Mouse (Mus musculus): ENCODE results near the gene Slc23a3. TPM values are rescaled to one million over a fixed set of nuclear protein-coding genes. Genes with fewer than 3 reads are reported as not detected.

Gene Slc23a3
- polyA plus RNA-seq, 1 experiment, result 0.13 TPM

DNA sequence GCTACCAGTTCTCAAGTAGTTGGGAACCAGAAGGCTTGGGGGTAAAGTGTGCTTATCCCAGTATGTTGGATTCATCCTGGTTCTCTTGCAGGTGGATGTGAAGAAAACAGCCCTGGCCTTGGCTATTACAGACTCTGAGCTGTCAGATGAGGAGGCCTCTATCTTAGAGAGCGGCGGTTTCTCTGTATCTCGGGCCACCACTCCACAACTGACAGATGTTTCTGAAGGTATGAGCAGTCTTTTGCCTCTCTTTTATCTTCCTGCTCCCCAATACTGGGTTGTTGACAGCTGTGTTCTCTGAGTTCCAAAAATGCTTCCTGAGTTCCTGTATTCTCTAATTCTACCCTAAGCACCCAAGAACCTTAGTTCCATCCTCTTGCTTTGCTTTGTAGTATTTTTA is 11.9 kb upstream of the Slc23a3 start:
- no peak for TF ChIP-seq GATA1 (IDR thresholded peaks at IDR 0.05; ENCODE audit: low read length)

DNA sequence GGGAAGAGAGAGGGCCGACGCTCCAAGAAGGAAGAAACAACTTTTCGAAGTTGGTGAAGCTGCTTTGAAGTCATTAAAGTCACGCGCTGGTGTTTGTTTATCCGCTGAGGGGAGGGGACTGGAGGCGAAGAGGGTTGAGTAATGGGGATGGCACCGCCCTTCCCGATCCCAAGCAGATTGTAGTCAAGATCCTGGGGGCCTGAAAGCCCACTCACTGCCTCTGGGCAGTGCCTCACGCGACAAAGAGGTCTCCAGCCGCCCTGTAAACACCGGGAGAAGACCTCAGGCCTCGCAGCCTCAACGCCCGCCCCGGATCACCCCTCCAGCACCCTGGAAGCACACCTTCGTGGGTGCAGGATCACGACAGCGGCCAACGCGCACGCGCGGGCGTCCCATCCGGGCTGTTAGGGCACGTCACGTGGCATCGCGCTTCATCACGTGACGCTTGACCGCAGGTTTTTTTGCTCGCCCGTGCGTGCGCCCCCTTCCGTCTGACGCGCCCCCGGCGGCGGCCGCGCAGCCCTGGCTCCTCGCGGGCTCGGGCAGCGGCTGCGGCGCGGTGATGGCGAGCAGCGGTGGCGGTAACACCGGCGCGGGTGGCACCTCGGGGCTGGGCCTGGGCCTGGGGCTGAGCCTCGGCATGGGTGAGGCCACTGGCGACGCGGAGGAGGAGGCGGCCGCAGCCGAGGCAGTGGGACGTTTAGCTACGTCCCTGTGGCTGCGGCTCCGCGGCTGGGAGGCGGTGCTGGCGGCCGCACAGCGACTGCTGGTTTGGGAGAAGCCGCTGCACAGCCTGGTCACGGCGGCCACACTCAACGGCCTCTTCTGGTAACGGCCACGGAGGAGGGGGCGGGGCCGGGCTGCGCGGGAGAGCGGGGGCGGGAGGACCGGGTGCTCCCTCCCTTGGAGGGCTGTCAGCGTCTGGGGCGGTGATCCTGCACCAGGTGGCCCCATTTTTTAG is 8.9 kb upstream of the Slc23a3 start, which contains the start of the genes Cnppd1 and Retreg2:
Gene Cnppd1, minus strand, starts transcription at position 411 of the 961 bp plus-strand sequence.
Gene Retreg2, plus strand, starts transcription at position 478 of the 961 bp plus-strand sequence.
- no peak for TF ChIP-seq GATA1 (IDR thresholded peaks at IDR 0.05; ENCODE audit: low read length)

DNA sequence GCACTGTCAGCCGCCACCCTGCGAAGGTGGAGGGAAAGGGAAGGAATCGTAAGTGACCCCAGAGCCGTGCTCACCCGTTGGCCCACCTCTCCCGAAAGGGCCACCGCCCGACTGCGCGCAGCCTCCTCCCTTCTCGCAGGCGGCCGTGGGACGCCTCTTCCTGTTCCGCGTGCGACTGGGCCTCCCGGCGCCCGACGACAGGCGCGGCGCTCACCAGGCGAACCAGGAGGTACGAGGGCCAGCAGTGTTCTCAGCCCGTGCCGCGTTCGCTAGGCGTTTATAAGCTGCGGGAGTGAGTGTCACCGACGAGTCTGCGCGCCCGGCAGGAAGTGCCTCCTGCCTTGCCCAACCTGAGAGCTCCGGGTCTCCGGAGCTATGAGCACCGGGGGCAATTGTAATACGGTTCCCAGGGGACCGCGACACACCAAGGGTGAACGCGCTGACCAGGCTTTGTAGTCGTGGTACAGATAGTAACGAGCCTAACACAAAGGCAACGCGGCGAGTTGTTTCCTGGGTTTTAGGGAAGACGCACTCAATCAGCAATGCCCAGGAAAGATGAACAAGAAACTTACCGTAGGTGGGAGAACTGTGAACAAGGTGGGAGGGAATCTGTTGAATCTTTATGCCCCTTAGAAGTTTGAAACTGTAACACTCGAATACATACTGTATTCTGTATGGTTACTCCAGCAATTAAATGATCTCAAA is 7.9 kb upstream of the Slc23a3 start:
- no peak for TF ChIP-seq GATA1 (IDR thresholded peaks at IDR 0.05; ENCODE audit: low read length)

DNA sequence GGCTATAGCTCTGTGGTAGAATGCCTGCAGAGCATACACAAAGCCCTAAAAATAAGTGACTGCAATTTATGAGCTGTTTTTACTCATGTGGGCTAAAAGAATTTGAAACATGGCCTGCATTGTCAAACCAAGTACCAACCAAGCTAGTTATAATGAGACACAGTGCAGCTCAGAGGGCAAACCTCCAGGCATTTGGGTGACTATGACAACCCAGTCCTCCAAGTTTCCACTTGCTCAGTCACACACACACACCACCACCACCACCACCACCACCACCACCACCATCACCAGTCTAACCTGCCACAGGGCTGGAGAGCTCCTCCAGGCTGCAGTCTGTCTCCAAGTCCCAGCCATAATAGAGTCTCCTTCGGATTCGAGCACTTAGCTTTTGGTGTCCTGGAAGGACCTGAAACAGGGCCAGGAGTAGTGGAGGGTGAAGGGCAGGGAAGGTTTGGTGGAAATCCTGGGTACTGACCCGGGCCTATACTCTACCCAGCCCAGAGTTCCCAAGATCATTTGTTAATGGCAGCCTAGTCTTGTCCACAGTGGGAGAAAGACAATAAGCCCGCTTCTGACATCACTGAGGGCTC is 7.0 kb upstream of the Slc23a3 start:
- no peak for TF ChIP-seq GATA1 (IDR thresholded peaks at IDR 0.05; ENCODE audit: low read length)

DNA sequence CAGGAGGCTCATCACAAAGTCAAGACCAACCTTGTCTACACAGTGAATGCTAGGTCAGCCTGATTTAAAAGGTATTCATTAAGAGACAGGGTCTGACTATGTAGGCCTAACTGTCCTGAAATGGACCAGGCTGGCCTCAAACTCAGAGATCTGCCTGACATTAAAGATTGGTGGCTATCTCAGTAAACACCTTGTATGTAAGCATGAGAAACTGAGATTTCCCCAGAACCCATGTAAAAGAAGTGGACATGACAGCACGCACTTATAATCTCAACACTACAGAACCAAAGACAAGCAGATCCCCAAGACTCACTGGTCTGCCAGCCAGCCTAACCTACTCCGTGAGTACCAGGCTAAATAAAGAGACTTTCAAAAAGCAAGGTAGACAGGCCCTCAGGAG is 4.8 kb upstream of the Slc23a3 start:
- no peak for TF ChIP-seq GATA1 (IDR thresholded peaks at IDR 0.05; ENCODE audit: low read length)

DNA sequence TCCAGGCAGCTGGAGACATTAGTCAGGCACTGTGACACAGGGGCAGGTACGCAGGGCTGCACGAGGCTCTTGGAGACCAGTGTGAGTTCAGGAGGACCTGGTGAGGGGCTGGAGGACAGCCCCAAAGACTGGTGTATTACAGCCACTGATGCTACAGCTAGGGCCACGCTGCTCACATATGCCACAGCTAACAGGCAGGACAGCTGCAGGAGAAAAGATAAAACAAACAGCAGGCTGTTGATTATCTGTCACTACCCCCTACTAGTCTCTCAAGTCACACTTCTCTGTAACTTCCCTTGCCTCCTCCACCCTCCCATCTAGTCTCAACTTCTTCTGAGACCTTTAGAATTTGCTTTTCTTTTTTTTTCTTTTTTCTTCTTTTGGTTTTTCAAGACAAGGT is 3.0 kb upstream of the Slc23a3 start:
- peak; percentile 93 for TF ChIP-seq GATA1 (IDR thresholded peaks at IDR 0.05; ENCODE audit: low read length)

DNA sequence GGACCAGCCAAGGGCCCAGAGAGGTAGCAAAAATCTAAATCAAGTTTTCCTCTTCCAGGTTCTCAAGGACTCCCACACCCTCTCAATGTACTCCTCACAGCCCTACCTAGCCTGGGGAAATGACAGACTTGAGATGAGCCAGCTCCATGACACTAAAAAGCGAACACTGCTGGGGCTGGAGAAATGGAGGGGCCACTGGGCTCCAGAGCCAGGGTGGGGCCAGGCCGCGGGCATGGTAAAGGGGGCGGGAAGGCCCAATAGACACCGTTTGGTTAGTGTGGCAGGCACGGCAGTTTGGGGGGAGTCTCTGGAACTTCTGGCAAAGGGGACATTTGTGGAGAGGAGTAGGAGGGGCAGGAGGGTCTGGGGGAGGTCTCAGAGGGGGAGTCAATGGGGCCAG is 2.6 kb upstream of the Slc23a3 start:
- TF ChIP-seq GATA1 (IDR thresholded peaks at IDR 0.05; ENCODE audit: low read length), result no peak

DNA sequence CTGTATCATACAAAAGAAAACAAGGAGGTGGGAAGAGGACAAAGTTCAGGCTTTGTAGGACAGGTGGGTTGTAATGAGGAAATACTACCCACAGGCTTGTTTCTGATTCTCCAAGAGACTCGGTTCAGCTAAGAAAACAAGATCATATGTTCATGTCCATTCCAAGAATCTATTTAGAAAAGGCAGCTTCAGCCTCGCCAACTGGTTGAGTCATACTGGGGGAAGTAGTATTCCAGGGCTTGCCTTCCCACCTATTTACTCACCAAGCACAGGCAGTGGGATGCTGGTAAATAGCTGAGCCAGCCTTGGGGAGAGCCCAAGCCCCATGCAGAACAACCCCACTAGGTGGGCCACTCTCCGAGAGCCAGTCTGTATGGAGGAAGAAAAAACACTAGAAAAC is 5.0 kb downstream of the Slc23a3 start:
- no peak for TF ChIP-seq GATA1 (IDR thresholded peaks at IDR 0.05; ENCODE audit: low read length)

DNA sequence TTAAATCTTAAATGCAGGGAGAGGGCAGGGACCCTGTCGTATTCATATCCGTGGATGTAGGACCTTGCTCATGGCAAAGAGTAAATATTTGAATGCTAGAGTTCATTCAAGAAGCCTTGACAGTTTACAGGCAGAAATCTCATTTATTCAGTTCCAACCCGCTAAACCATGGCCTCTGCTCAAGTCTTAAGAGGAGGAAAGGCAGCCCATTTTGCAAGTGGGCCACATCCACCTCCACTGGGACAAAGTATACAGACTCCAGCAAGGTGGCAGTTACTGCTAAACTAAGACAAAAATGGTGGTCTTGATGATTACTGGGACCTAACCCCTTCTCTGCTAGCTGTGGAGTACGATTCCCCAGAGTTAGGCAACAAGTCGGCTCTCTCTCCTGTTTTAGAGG is 8.3 kb downstream of the Slc23a3 start:
- no peak for TF ChIP-seq GATA1 (IDR thresholded peaks at IDR 0.05; ENCODE audit: low read length)

DNA sequence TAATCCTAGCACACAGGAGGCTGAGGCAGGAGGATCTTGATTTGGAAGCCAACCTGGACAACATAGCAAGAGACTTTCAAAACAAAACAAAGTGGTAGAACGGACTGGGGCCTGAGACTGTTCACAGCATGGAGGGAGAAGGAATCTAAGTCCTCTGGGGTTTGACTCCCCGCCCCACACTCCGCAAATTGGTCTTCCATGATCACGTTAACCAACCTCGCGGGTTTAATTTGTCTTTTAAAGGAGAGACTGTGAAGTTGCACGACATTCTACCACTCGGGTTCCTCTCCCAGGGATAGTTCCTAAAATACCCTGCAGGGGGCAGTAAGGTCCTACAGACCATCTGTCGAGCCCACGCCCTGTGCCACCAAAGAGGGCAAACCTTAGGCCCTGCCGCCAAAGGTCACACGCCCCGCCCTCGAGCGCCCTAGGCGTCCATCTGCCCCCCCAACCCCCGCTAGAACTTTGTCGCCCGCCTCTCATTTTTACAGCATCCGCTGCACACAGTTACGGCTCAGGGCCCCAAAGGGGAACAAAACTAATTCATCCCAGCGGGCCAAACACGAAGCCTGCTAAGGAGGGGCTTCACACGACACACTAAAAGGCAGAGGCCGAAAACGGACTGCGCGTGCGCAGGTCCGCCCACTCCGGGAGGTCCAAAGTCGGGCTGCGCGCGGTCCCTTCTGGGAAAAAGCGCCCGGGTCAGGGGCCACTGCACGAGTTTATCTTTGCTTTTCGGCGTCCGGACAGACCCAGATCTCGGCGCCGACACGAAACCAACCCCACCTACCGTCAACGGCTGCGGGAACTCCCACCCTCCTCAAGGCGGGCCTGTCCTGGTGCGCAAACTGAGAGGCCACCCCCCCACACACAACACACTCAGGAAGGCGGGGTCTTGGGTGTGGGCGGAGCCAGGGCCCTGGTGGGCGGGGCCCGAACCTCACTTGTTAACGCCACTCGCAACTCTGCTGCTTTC is 9.1 kb downstream of the Slc23a3 start, which contains the start of gene Nhej1:
Gene Nhej1, minus strand, starts transcription at position 855 of the 976 bp plus-strand sequence.
- no peak for TF ChIP-seq GATA1 (IDR thresholded peaks at IDR 0.05; ENCODE audit: low read length)

DNA sequence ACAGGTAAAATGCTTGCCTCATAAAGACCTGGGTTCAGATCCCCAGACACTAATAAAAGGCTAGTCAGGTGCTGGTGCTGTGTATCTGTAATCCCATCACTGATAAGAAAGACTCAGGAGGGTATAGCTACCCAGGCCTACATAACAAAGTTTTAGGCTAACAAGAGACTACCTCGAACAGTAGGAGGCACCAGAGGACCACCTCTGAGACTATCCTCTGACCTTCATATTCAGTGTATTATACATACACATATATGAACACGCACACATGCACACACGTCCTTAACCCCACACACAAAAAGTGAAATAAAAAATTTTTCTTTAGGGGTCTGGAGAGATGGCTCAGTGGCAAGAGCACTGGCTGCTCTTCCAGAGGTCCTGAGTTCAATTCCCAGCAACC is 11.5 kb downstream of the Slc23a3 start:
- no peak for TF ChIP-seq GATA1 (IDR thresholded peaks at IDR 0.05; ENCODE audit: low read length)

Other genes with a start within 250 kb of the Slc23a3 start
- gene Fev, start 248.5 kb downstream of the Slc23a3 start, polyA plus RNA-seq (2012), result not detected in 2 replicates
- gene Cryba2, start 240.7 kb downstream of the Slc23a3 start, polyA plus RNA-seq (2012), result not detected in 2 replicates
- gene Cfap65, start 198.3 kb downstream of the Slc23a3 start, polyA plus RNA-seq (2012), result not detected in 2 replicates
- 0.11 and 0.22 TPM in 2 replicates for gene Ihh, start 182.2 kb downstream of the Slc23a3 start, polyA plus RNA-seq (2012)
- gene Nhej1, start 8.7 kb downstream of the Slc23a3 start, polyA plus RNA-seq (2012), result 0.24 and 0.27 TPM in 2 replicates
- 92.2 and 100 TPM in 2 replicates for gene Cnppd1, start 8.8 kb upstream of the Slc23a3 start, polyA plus RNA-seq (2012)
- 93.7 and 148 TPM in 2 replicates for gene Retreg2, start 8.9 kb upstream of the Slc23a3 start, polyA plus RNA-seq (2012)
- 21.4 and 28.2 TPM in 2 replicates for gene Zfand2b, start 34.8 kb upstream of the Slc23a3 start, polyA plus RNA-seq (2012)
- 17.2 and 22.2 TPM in 2 replicates for gene Abcb6, start 46.5 kb upstream of the Slc23a3 start, polyA plus RNA-seq (2012)
- 14.3 and 16.1 TPM in 2 replicates for gene Ankzf1, start 58.3 kb upstream of the Slc23a3 start, polyA plus RNA-seq (2012)
- 44.2 and 52.5 TPM in 2 replicates for gene Atg9a, start 58.3 kb upstream of the Slc23a3 start, polyA plus RNA-seq (2012)
- 0.45 and 0.86 TPM in 2 replicates for gene Glb1l, start 76.9 kb upstream of the Slc23a3 start, polyA plus RNA-seq (2012)
- gene Stk16, start 76.9 kb upstream of the Slc23a3 start, polyA plus RNA-seq (2012), result 143 and 217 TPM in 2 replicates
- gene Tuba4a, start 86.0 kb upstream of the Slc23a3 start, polyA plus RNA-seq (2012), result 26.0 and 85.0 TPM in 2 replicates
- gene A630095N17Rik, start 98.2 kb upstream of the Slc23a3 start, polyA plus RNA-seq (2012), result not detected in 2 replicates
- gene Dnajb2, start 102.5 kb upstream of the Slc23a3 start, polyA plus RNA-seq (2012), result 11.3 and 14.7 TPM in 2 replicates
- 1.1 and 1.4 TPM in 2 replicates for gene Ptprn, start 130.6 kb upstream of the Slc23a3 start, polyA plus RNA-seq (2012)
- not detected in 2 replicates for gene Resp18, start 144.5 kb upstream of the Slc23a3 start, polyA plus RNA-seq (2012)
- 46.2 and 77.7 TPM in 2 replicates for gene Dnpep, start 184.1 kb upstream of the Slc23a3 start, polyA plus RNA-seq (2012)
- 1.4 and 1.6 TPM in 2 replicates for gene Des, start 226.4 kb upstream of the Slc23a3 start, polyA plus RNA-seq (2012)
- 0.09 and 0.33 TPM in 2 replicates for gene Speg, start 241.4 kb upstream of the Slc23a3 start, polyA plus RNA-seq (2012)

All from G1E-ER4 (cell line).